Mouse (Mus musculus): ENCODE data around the gene Plekhm3.
A peak's percentile ranks its signal among the peaks of the same experiment; 100 is the strongest.

Plekhm3 gene

GRCm38 (mm10) chr1:64928542-64928941 is 28.1 kb downstream of the Plekhm3 start:
- peak in 1 of 2 experiments; percentile 22 for DNase-seq (ENCODE audit: low spot score in 2 of 2)

- DNase-seq (ENCODE audit: low spot score in 2 of 2): peak; percentile 29 to 47
Observed at GRCm38 (mm10) chr1:64927437-64928274, 29.0 kb downstream of the Plekhm3 start.

GRCm38 (mm10) chr1:64925594-64925993 is 31.0 kb downstream of the Plekhm3 start:
- peak; percentile 8 to 27 for DNase-seq (ENCODE audit: low spot score in 2 of 2)

- no peak for DNase-seq (ENCODE audit: low spot score in 2 of 2)
Observed at GRCm38 (mm10) chr1:64924283-64924682, 32.3 kb downstream of the Plekhm3 start.

- no peak for DNase-seq (ENCODE audit: low spot score in 2 of 2)
Observed at GRCm38 (mm10) chr1:64918810-64919528, 37.7 kb downstream of the Plekhm3 start.

- DNase-seq (ENCODE audit: low spot score in 2 of 2): no peak
Observed at GRCm38 (mm10) chr1:64917966-64918365, 38.7 kb downstream of the Plekhm3 start.

- DNase-seq (ENCODE audit: low spot score in 2 of 2): no peak
Observed at GRCm38 (mm10) chr1:64916884-64917507, 39.6 kb downstream of the Plekhm3 start.

- no peak for DNase-seq (ENCODE audit: low spot score in 2 of 2)
Observed at GRCm38 (mm10) chr1:64914356-64914755, 42.3 kb downstream of the Plekhm3 start.

GRCm38 (mm10) chr1:64907740-64908139 is 48.9 kb downstream of the Plekhm3 start:
- no peak for DNase-seq (ENCODE audit: low spot score in 2 of 2)

- DNase-seq (ENCODE audit: low spot score in 2 of 2): no peak
Observed at GRCm38 (mm10) chr1:64906226-64906625, 50.4 kb downstream of the Plekhm3 start.

GRCm38 (mm10) chr1:64903415-64903814 is 53.2 kb downstream of the Plekhm3 start:
- no peak for DNase-seq (ENCODE audit: low spot score in 2 of 2)

- DNase-seq (ENCODE audit: low spot score in 2 of 2): no peak
Observed at GRCm38 (mm10) chr1:64902804-64903203, 53.8 kb downstream of the Plekhm3 start.

GRCm38 (mm10) chr1:64899763-64900162 is 56.9 kb downstream of the Plekhm3 start:
- DNase-seq (ENCODE audit: low spot score in 2 of 2): no peak

GRCm38 (mm10) chr1:64897485-64897884 is 59.1 kb downstream of the Plekhm3 start:
- no peak for DNase-seq (ENCODE audit: low spot score in 2 of 2)

GRCm38 (mm10) chr1:64893806-64894205 is 62.8 kb downstream of the Plekhm3 start:
- DNase-seq (ENCODE audit: low spot score in 2 of 2): no peak

GRCm38 (mm10) chr1:64891332-64891731 is 65.3 kb downstream of the Plekhm3 start:
- no peak for DNase-seq (ENCODE audit: low spot score in 2 of 2)

GRCm38 (mm10) chr1:64887502-64888203 is 69.0 kb downstream of the Plekhm3 start:
- DNase-seq (ENCODE audit: low spot score in 2 of 2): no peak

- no peak for DNase-seq (ENCODE audit: low spot score in 2 of 2)
Observed at GRCm38 (mm10) chr1:64886718-64887117, 69.9 kb downstream of the Plekhm3 start.

- no peak for DNase-seq (ENCODE audit: low spot score in 2 of 2)
Observed at GRCm38 (mm10) chr1:64885328-64885727, 71.3 kb downstream of the Plekhm3 start.

- DNase-seq (ENCODE audit: low spot score in 2 of 2): no peak
Observed at GRCm38 (mm10) chr1:64884007-64884406, 72.6 kb downstream of the Plekhm3 start.

GRCm38 (mm10) chr1:64880613-64881012 is 76.0 kb downstream of the Plekhm3 start:
- no peak for DNase-seq (ENCODE audit: low spot score in 2 of 2)

- DNase-seq (ENCODE audit: low spot score in 2 of 2): no peak
Observed at GRCm38 (mm10) chr1:64878795-64879240, 77.8 kb downstream of the Plekhm3 start.

Data from spleen, postnatal 14 days (tissue).